Mouse (Mus musculus) liver, embryonic 14.5 days (tissue): ENCODE measurements at regions not wholly inside any gene's neighbourhood (a gene's known extent, or its start where the extent isn't known, plus 50 kb on each side); places are given as distances from the start of the nearest gene placed in this dataset.

ENCODE experiments used
- CTCF ChIP-seq: IDR thresholded peaks from 2 replicates; pipeline ENCODE4 v1.5.1; 2016; ENCODE audit warnings: antibody characterized with exemption, low read depth, control low read depth
- EP300 ChIP-seq: IDR thresholded peaks from 2 replicates; pipeline ENCODE4 v1.6.1; 2016; ENCODE audit warnings: antibody characterized with exemption, low read depth

GRCm38 (mm10) chr7:73088321-73088720 is 287.0 kb upstream of the Rgma start:
- TF ChIP-seq CTCF (no peak), EP300 (no peak)
